In the genomic region with DNA sequence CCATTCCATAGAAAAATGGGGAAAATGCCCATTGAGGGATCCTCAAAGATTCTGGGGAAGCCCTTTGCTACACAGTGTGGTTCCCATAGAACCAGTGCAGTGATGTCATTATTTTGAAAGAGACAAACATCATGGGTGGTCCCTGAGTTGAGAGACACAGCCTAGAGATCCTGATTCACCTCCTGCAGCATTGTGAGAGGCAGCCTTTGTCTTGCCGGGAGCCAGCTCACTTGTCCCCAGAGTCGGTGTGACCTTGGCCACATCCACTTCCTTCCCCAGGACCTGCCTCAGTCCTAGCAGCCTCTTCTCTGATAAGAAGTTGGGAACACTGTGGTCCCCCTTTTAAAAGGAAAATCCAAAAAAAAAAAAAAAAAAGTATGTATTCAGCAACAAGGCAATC, we compare ENCODE assay signal across 12 mouse cellular contexts. TPM values are rescaled to one million over a fixed set of nuclear protein-coding genes. Genes with fewer than 3 reads are reported as not detected.
DNase-seq lines count a peak whose midpoint lies in the region; ATAC-seq and TF ChIP-seq lines count a peak whose summit lies in the region.
"Had no signal": no experiment of that assay in that cellular context is flagged by ENCODE, and none has a peak within 500 bp of the region (broad histone marks: within the 10 kb centered on the region; RNA-seq: fewer than 3 reads in every experiment).

No protein-coding gene starts in this region.

- H3K27ac ChIP-seq in intestine, embryonic 15.5 days, result no peak overlapping the region; the same call in 1 of the 2 replicates
- no peak overlapping the region; the same call in 1 of the 2 replicates for H3K27ac ChIP-seq in intestine, postnatal 0 days (ENCODE audit: low read depth, low read length)
- H3K27ac ChIP-seq in heart, embryonic 10.5 days, result peak overlapping the region; percentile 52; the same call in 1 of the 2 replicates
- no peak overlapping the region for H3K27ac ChIP-seq in liver, embryonic 13.5 days
- H3K27ac ChIP-seq: hindbrain, postnatal 0 days; left cerebral cortex, adult 2 months had no signal

- 53% methylated on average over 2 of the region's 2 CpGs for whole genome bisulfite sequencing in intestine, embryonic 15.5 days
- 40% methylated on average over 2 of the region's 2 CpGs for WGBS in intestine, postnatal 0 days
- WGBS in heart, embryonic 10.5 days, result 35% methylated on average over 2 of the region's 2 CpGs
- WGBS in liver, embryonic 13.5 days (ENCODE audit: insufficient replicate concordance), result 21% methylated on average over 2 of the region's 2 CpGs

- peak; percentile 39 for DNase-seq in R1 (ENCODE audit: low read depth, low spot score)
- DNase-seq in heart, embryonic 10.5 days (ENCODE audit: low spot score), result no peak
- no peak for DNase-seq in liver, embryonic 13.5 days
- DNase-seq in left cerebral cortex, postnatal 25 days (ENCODE audit: low spot score in 2 of 2), result no peak
- no peak for DNase-seq in thymus, postnatal 0 days (ENCODE audit: low spot score)
- DNase-seq in ovary, postnatal 36 days (ENCODE audit: low spot score), result no peak
- DNase-seq: forebrain, postnatal 0 days had no signal

- H3K4me1 ChIP-seq in intestine, embryonic 15.5 days (replicated peaks), result peaks cover 13% of the 10 kb centered on the region
- H3K4me1 ChIP-seq in intestine, postnatal 0 days (replicated peaks; ENCODE audit: control insufficient read depth, insufficient read depth, low read length), result peaks cover 12% of the 10 kb centered on the region; the same call in 1 of the 2 replicates
- H3K4me1 ChIP-seq in heart, embryonic 10.5 days, result peaks cover 14% of the 10 kb centered on the region; the same call in 1 of the 2 replicates
- H3K4me1 ChIP-seq in liver, embryonic 13.5 days (replicated peaks), result peaks cover 39% of the 10 kb centered on the region

- 0 out of 2 replicates have a peak, but pooled peaks have one; percentile 17 for ATAC-seq in intestine, embryonic 15.5 days
- no peak for ATAC-seq in intestine, postnatal 0 days
- ATAC-seq in liver, embryonic 13.5 days (ENCODE audit: low read depth), result peak; percentile 45; the same call in 1 of the 2 replicates
- ATAC-seq: forebrain, postnatal 0 days; hindbrain, postnatal 0 days; midbrain, embryonic 16.5 days had no signal

- H3K27me3 ChIP-seq in intestine, embryonic 15.5 days (replicated peaks), result no peaks in the 10 kb centered on the region
- H3K27me3 ChIP-seq in intestine, postnatal 0 days (replicated peaks; ENCODE audit: control insufficient read depth, insufficient read depth, low read length), result no peaks in the 10 kb centered on the region
- no peaks in the 10 kb centered on the region for H3K27me3 ChIP-seq in heart, embryonic 10.5 days (ENCODE audit: insufficient read depth, poor library complexity, severe bottlenecking)
- H3K27me3 ChIP-seq in liver, embryonic 13.5 days, result no peaks in the 10 kb centered on the region

- no peak overlapping the region for H3K4me3 ChIP-seq in intestine, embryonic 15.5 days (replicated peaks)
- H3K4me3 ChIP-seq in intestine, postnatal 0 days (ENCODE audit: low read depth, low read length), result no peak overlapping the region
- no peak overlapping the region for H3K4me3 ChIP-seq in heart, embryonic 10.5 days
- no peak overlapping the region for H3K4me3 ChIP-seq in liver, embryonic 13.5 days (replicated peaks)
- H3K4me3 ChIP-seq: left cerebral cortex, adult 2 months had no signal

- TF ChIP-seq CTCF in intestine, postnatal 0 days (IDR thresholded peaks at IDR 0.05; ENCODE audit: low read depth), result no peak

- no peak overlapping the region for H3K4me2 ChIP-seq in intestine, embryonic 15.5 days (replicated peaks)
- H3K4me2 ChIP-seq in intestine, postnatal 0 days (replicated peaks; ENCODE audit: low read depth), result no peak overlapping the region
- H3K4me2 ChIP-seq in liver, embryonic 13.5 days, result no peak overlapping the region

- H3K36me3 ChIP-seq in intestine, embryonic 15.5 days, result peaks cover 9% of the 10 kb centered on the region
- peaks cover 14% of the 10 kb centered on the region for H3K36me3 ChIP-seq in intestine, postnatal 0 days (ENCODE audit: control insufficient read depth, insufficient read depth)
- peaks cover 14% of the 10 kb centered on the region for H3K36me3 ChIP-seq in heart, embryonic 10.5 days
- peaks cover 13% of the 10 kb centered on the region for H3K36me3 ChIP-seq in liver, embryonic 13.5 days

- intact Hi-C loops in left cerebral cortex, postnatal 25 days (cut with DNase I), result no loop called here

- no peaks in the 10 kb centered on the region for H3K9me3 ChIP-seq in intestine, embryonic 15.5 days
- H3K9me3 ChIP-seq in intestine, postnatal 0 days (ENCODE audit: control insufficient read depth), result no peaks in the 10 kb centered on the region
- H3K9me3 ChIP-seq in heart, embryonic 10.5 days, result no peaks in the 10 kb centered on the region
- H3K9me3 ChIP-seq in liver, embryonic 13.5 days (replicated peaks), result no peaks in the 10 kb centered on the region

- H3K9ac ChIP-seq in intestine, embryonic 15.5 days, result no peak overlapping the region
- no peak overlapping the region for H3K9ac ChIP-seq in intestine, postnatal 0 days (ENCODE audit: low read depth, low read length)
- no peak overlapping the region for H3K9ac ChIP-seq in liver, embryonic 13.5 days
- H3K9ac ChIP-seq: forebrain, postnatal 0 days had no signal

RNA-seq across cellular contexts. Expression of a gene that starts 36.3 kb away (rescaled TPM):
- polyA plus RNA-seq in intestine, embryonic 15.5 days (2015; fragmentation: Nextera tagmentation; extraction: Ambion mirVana), result 9.4 and 11.8 TPM in 2 replicates
- polyA plus RNA-seq in intestine, postnatal 0 days (2015; fragmentation: Nextera tagmentation; extraction: Ambion mirVana), result 8.8 and 10.5 TPM in 2 replicates
- 8.9 and 9.0 TPM in 2 replicates for polyA plus RNA-seq in heart, embryonic 10.5 days (2016; fragmentation: Nextera tagmentation; extraction: Ambion mirVana)
- 5.7 and 5.9 TPM in 2 replicates for polyA plus RNA-seq in liver, embryonic 13.5 days (2015; fragmentation: Nextera tagmentation; extraction: Ambion mirVana)
- 1 to 10 TPM; 2.7 to 3.1 TPM for total RNA-seq in left cerebral cortex, postnatal 25 days (2021)
- 7.0 and 7.9 TPM in 2 replicates for polyA plus RNA-seq in thymus, postnatal 0 days (2015; fragmentation: Nextera tagmentation; extraction: Ambion mirVana)
